ENCODE assay signal across 1 mouse cellular context in the genomic region with DNA sequence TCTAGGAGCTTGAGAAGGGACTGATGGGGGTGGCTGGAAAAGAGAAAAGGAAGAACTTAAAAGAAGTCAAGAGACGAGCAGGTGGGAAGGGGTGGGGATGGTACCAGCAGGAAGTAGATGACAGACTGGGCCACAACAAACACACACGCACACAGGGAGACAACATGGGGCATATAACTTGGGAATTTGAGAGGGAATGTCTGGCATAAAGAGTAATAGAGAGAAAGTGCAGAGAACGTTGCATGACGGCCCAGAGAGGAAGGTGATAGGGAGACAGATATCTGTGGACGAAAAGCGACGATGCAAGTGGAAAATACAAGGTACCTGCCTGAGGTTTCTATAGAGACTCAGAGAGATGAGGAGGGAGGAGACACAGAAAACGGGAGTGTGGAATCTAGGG.
TF ChIP-seq lines count a peak whose summit lies in the region.

No protein-coding gene starts in this region.

TF ChIP-seq in MEL, 35 proteins besides CTCF, POLR2A, EP300 and RAD21:
- TF ChIP-seq TCF12 (IDR thresholded peaks at IDR 0.05; ENCODE audit: low read depth, low read length) (no peak), MEF2A (IDR thresholded peaks at IDR 0.05; ENCODE audit: extremely low read depth, insufficient replicate concordance, low read depth, low read length, poor library complexity, severe bottlenecking) (no peak), MYC (IDR thresholded peaks at IDR 0.05; ENCODE audit: low read depth, low read length) (no peak), GABPA (IDR thresholded peaks at IDR 0.05; ENCODE audit: low read depth, low read length) (no peak), NRF1 (IDR thresholded peaks at IDR 0.05; ENCODE audit: insufficient read depth, low read depth, low read length, poor library complexity, severe bottlenecking) (no peak), MAX (IDR thresholded peaks at IDR 0.05; ENCODE audit: low read length) (no peak), MXI1 (IDR thresholded peaks at IDR 0.05; ENCODE audit: low read depth, low read length) (no peak), HCFC1 (IDR thresholded peaks at IDR 0.05; ENCODE audit: low read depth, low read length) (no peak)
